Mouse (Mus musculus) stomach, postnatal 0 days (tissue): Measurements from ENCODE around the gene Cdh23.

Experiments used
- CTCF ChIP-seq: IDR thresholded peaks from 2 replicates; pipeline ENCODE4 v1.5.1; 2016; ENCODE audit warnings: antibody characterized with exemption, low read depth, mild to moderate bottlenecking, moderate library complexity
- EP300 ChIP-seq: optimal IDR thresholded peaks from 2 replicates; pipeline ENCODE3; 2016; ENCODE audit warnings: antibody characterized with exemption

DNA sequence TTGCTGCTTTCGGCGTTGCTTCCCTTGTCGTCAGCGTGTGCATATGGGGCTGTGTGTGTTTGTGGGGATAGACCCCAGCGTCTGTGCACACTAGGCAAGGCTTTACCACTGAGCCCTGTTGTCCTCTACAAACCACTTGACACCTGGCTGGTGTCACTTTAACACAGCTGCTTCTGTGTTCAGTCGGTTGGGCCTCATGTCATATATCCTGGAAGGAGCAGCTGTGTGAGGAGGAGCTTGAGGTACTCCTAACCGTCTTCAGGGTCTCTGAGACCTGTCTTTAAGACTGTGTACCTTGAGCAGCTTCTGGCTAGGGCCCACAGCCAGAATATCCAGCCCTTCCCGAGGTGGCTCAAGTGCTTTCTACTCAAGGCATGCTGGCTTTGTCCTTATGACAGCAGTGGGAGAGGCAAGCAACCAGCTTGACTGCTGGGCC lies 411.6 kb downstream of the Cdh23 start:
- TF ChIP-seq CTCF (no peak), EP300 (no peak)
